Mouse (Mus musculus): Measurements from ENCODE around the gene Zc3h14.

Gene Zc3h14

DNA sequence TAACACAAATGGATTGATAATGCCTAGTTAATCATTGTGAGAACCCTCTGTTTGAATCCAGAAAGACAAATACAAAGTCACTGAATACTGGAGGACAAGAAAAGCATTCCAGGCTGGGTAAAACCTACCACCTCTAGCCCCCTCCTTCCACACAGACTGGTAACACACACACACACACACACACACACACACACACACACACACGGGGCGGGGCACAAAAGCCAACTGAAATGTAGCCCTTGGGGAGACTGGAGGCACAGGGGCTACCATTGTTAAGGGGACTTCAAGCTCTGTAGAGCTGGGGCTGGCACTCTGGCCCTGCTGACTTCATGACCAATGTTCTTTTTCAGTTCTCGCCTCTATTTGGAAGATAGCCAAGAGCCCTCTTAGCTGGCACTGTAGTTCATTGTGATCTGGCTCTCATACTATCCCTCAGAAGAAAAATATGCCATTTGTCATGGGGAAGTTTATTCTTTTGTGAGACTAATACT lies 5.7 kb upstream of the Zc3h14 start:
- no peak for DNase-seq

- DNase-seq = no peak
Measured at GRCm38 (mm10) chr12:98745626-98746025, 1.1 kb upstream of the Zc3h14 start.

DNA sequence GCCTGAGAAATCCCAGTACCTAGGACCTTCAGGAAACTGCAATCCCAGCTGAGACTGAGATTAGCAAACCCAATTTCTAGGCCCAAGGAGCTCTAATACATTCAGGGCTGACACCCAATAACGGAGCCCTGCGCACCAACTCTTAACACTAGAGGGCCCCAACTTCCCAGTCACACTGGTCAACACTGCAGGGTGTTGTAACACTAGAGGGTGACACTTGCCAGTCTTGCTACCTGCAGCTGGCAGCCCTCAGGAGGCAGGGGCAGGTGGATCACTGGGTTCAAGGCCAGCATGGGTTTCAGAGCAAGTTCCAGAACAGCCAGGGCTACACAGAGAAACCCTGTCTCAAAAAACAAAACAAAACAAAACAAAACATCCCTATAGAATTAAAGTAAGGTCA lies 633 bp upstream of the Zc3h14 start:
- DNase-seq = peak; percentile 76

- DNase-seq = peak; percentile 52
Measured at GRCm38 (mm10) chr12:98747380-98747753, 603 bp downstream of the Zc3h14 start.

DNA sequence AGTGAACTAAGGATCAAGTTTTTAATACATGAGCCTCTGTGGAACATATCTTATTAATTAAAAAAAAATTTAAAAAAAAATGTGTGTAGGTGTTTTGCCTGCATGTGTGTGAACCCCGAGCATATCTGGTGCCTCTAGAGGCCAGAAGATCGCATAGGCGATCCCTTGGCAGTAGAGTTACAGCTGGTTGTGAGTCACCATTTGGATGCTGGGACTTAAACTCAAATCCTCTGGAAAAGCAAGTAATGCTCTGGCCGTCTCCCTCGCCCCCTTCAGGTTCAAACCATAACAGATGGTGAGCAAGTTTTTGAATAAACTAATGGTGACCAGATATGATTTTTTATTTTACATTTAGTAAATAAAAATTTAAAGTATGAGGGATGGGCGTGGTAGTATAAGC lies 10.9 kb downstream of the Zc3h14 start:
- no peak for DNase-seq

DNA sequence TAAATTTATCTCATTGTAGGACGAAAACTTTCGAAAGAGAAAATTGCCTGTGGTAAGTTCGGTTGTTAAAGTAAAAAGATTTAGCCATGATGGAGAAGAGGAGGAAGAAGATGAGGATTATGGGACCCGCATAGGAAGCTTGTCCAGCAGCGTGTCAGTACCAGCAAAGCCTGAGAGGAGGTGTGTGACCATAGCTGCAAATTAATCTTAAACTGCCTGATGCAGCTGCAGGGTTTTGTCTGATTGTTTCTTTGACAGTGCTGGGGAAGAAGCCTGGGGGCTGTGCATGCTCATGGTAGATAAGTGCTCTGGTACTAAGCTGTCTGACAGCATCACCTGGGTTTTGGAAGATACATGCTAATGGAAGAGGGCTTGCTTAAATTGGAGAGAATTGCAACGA lies 12.9 kb downstream of the Zc3h14 start:
- no peak for DNase-seq

DNA sequence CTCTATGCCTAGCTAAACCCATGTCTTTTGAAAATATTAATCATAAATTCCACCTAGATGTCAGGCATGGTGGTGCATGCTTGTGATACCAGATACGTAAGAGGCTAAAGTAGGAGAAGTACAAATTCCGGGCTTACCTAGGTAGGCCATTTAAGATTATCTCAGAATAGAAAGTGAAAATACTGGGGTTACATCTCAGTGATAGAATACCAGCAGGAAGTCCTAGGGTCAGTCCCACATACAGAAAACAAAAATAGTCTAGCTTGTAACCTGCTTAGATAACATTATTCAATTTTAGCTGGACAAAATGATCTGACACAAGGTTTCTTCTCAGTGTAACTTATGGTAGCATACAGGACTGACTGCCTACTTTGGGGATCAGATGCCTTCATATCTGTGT lies 19.5 kb downstream of the Zc3h14 start:
- DNase-seq = no peak

- DNase-seq = no peak
Measured at GRCm38 (mm10) chr12:98777509-98777908, 30.7 kb downstream of the Zc3h14 start.

DNA sequence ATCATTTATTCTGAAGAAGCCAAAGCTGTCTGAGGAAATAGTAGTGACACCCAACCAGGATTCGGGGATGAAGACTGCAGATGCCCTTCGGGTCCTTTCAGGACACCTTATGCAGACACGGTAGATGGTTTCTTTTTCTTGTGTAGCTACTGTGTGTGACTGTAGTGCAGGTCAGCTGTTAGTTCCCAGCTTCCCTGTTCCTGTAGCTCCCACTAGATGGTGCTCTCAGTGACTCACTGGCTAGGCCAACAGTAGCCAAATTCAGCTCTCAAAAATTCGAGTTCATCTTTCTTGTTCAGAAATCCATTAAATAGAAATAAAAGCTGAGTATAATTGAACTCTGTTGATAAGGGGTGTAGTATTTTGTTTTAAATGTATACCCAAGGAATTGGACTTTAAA lies 32.4 kb downstream of the Zc3h14 start:
- peak; percentile 27 for DNase-seq

GRCm38 (mm10) chr12:98784251-98784650 lies 37.5 kb downstream of the Zc3h14 start:
- DNase-seq = no peak

DNA sequence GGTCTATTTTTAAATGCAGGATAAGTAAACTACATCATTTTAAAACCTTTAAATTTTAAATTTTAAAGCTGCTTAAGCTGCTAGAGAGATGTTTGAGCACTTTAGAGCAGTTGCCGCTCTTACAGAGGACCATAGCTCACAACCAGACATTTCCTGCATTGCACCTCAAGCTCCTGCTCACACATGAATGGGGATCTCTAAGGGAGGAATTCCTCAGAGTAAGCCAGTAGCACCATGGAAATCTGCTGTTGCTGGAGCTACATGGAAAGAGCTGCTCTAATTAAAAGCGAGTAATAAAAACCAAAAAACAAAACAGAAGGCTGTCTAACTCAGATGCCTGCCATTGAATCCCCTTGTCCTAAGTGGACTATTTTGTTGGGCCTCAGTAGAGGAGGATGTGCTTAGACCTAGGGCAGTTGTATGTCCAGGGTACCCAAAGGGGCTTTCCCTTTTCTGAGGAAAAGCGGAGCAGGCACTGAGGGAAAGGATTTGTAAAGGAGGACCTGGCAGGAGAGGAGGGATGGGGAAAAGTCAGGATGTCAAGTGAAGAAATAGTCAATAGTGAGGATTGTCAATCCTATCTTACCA lies 49.1 kb downstream of the Zc3h14 start:
- no peak for DNase-seq

DNA sequence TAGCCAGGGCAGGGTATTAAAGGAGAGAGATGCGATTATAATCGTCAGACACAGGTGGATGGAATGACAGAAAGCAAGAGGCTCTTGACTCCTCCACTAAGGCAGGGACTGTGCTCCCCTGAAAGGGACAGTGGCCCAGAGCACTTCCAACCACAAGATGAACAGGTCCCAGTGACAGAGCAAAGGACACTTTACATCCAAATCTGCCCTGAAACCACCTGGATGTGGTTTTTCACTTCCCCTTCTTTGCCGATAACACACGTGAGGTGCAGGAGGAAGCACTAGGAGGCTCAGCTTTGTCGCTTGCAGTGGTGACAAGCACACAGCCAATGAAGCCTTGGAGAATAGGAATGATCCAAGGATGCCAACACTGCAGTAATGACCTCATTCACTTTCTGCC lies 53.6 kb downstream of the Zc3h14 start:
- peak; percentile 53 for DNase-seq

DNA sequence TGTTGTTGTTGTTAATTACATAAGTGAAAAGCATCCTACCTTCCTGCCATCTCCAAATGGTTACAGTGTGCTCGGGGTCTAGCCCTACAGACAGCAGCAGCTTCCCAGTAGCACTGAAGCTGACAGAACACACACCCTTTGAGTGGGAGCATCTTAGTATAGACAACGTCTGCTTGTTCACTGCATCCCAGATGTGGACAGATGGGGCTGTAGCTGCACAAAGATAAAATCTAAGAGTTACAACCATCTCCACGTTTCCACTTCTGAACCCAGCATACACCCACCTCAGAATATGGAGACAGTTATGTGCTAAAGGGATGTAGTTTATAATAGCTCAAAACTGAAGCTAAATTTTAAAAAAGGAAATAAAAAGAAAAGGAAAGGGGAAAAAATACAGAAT lies 55.5 kb downstream of the Zc3h14 start:
- no peak for DNase-seq

GRCm38 (mm10) chr12:98804078-98804748 lies 57.4 kb downstream of the Zc3h14 start:
- no peak for DNase-seq

- no peak for DNase-seq
Measured at GRCm38 (mm10) chr12:98820781-98821180, 74.0 kb downstream of the Zc3h14 start.

- DNase-seq = no peak
Measured at GRCm38 (mm10) chr12:98831122-98831521, 84.4 kb downstream of the Zc3h14 start.

DNA sequence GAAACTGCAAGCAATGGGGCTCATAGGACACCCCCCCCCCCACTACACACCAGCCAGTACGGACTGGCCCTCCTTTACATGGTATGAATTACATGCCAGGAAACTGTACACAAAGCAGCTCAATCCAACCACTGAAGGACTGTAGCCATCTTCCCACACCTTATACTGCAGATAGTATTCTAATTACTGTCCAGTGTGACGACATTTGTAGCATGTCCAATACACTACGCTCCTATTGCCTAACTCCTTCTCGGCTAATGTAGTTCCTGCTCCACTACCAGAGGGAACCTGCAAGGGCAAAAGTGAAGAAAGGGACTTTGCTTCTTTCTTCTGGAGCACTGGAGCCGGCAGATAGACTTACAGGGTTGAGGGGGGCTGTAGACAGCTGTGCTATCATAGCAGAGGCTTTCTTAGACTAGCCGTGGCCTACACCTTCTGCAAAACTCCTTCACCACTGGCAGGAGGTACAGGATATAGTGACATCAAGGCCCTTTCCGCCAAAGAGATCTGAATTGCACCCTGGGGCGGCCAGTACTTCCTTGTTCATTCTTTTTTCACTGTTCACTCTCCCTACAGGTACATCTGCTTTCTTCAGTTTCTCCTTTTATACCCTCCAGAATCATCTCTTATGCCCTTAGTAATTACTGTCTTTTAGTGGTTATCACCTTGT lies 86.3 kb downstream of the Zc3h14 start:
- no peak for DNase-seq

GRCm38 (mm10) chr12:98833901-98834300 lies 87.1 kb downstream of the Zc3h14 start:
- DNase-seq = no peak

DNA sequence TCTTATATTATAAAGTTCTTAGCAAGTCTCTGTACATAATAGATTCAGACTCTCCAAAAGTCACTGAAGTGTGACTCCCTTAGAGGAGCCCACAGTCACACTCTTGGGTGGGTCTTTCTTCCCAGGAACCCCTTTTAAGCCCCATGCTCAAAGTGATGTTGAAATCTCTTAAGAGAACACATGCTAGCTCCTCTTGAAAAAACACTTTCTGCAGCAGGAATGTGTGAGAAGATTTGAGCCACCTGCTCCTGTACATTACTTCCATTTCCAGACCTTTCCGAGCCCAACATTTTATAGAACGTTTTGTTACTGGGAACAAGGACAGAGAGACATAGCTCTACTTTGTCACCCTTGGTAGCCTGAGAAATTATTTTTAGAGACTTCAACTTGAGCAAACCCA lies 88.1 kb downstream of the Zc3h14 start:
- no peak for DNase-seq

DNA sequence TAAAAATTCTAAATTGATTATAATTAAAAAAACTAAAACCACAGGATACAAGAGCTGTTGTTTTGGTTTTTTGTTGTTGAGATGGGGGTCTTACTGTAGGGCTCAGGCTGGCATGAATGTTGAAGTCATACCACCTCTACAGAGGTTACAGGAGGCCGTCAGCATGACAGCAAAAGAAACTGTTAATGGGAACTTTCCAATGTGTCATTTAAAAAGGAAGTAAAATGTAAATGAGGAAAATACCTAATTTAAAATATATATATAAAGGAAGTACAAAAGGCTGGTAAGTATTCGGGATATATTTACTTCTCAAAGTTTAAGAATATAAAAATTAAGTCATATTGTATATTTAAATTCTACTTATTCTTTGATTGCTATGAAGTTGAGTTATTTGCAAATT lies 88.7 kb downstream of the Zc3h14 start:
- no peak for DNase-seq
